Mouse (Mus musculus) ES-E14 (cell line): Measurements from ENCODE around the gene Inka1. TPM values are rescaled to one million over a fixed set of nuclear protein-coding genes. Genes with fewer than 3 reads are reported as not detected.

Source experiments
- DNase-seq: peaks from one replicate; pipeline ENCODE4 v3.0.0-alpha.2; 2013; ENCODE audit warnings: low read depth, low spot score
- H3K27ac ChIP-seq: 2 replicates; pipeline ENCODE4 v1.5.1; 2012; ENCODE audit warnings: low read depth, mild to moderate bottlenecking, low read length, moderate library complexity, mixed read lengths; ENCODE audit not compliant: poor library complexity, insufficient read depth, severe bottlenecking
- H3K36me3 ChIP-seq: 2 replicates; pipeline ENCODE4 v1.6.1; 2012; ENCODE audit warnings: mild to moderate bottlenecking, low read length, moderate library complexity, mixed read lengths; ENCODE audit not compliant: control insufficient read depth, poor library complexity, insufficient read depth, severe bottlenecking
- H3K4me1 ChIP-seq, 2 experiments: fragments of 150-350 bp in 1 of 2; sonication (generic) in 1 of 2; 2 replicates each; pipeline ENCODE4 v1.6.1; 2012; ENCODE audit warnings: low read length in 2 of 2, mild to moderate bottlenecking in 1 of 2, mixed read lengths in 1 of 2; ENCODE audit not compliant: control insufficient read depth in 2 of 2, insufficient read depth in 2 of 2, poor library complexity in 1 of 2
- H3K4me3 ChIP-seq, 2 experiments: fragments of 150-350 bp in 1 of 2; sonication (generic) in 1 of 2; 2 replicates each; pipeline ENCODE4 v1.5.1; 2012; ENCODE audit warnings: low read length in 2 of 2, low read depth in 1 of 2, mild to moderate bottlenecking in 1 of 2, mixed read lengths in 1 of 2; ENCODE audit not compliant: insufficient read depth in 1 of 2, poor library complexity in 1 of 2, severe bottlenecking in 1 of 2
- H3K9ac ChIP-seq: 2 replicates; pipeline ENCODE4 v1.6.1; 2012; ENCODE audit warnings: low read depth, mild to moderate bottlenecking, low read length, mixed read lengths; ENCODE audit not compliant: poor library complexity, insufficient read depth, severe bottlenecking
- H3K9me3 ChIP-seq: fragments of 150-350 bp; sonication (generic); 2 replicates; pipeline ENCODE4 v1.6.1; 2012; ENCODE audit warnings: low read depth, mild to moderate bottlenecking, low read length; ENCODE audit not compliant: control insufficient read depth, insufficient read depth
- CHD2 ChIP-seq: IDR thresholded peaks from 2 replicates; pipeline ENCODE4 v1.6.1; 2014; ENCODE audit warnings: mild to moderate bottlenecking, low read depth, low read length, inconsistent platforms
- HCFC1 ChIP-seq: IDR thresholded peaks from 2 replicates; pipeline ENCODE4 v1.6.1; 2012; ENCODE audit warnings: low read length, inconsistent platforms, borderline replicate concordance; ENCODE audit not compliant: insufficient read depth
- MAFK ChIP-seq: IDR thresholded peaks from 2 replicates; pipeline ENCODE4 v1.6.1; 2014; ENCODE audit warnings: mild to moderate bottlenecking, low read depth, low read length, inconsistent platforms; ENCODE audit not compliant: insufficient read depth
- ZC3H11A ChIP-seq: IDR thresholded peaks from 2 replicates; pipeline ENCODE4 v1.6.1; 2012; ENCODE audit warnings: low read depth, mild to moderate bottlenecking, inconsistent platforms, low read length, borderline replicate concordance
- ZNF384 ChIP-seq: IDR thresholded peaks from 2 replicates; pipeline ENCODE4 v1.6.1; 2012; ENCODE audit warnings: low read depth, low read length, inconsistent platforms
- in situ Hi-C, 2 experiments: fragments of 600-800 bp; cut with MboI; formaldehyde crosslinking; loops; one replicate each; pipeline ENCODE4 v1.15.1; 2025; ENCODE audit warnings: low sequenced_read_pairs in 2 of 2, inconsistent platforms in 1 of 2; ENCODE audit not compliant: unreplicated experiment in 2 of 2
- total RNA-seq: library from RNA; depleted of rRNA; stranded (reverse); fragments of 300-350 nt; gene quantifications from 2 replicates; pipeline ENCODE4 v1.2.3, GENCODE M21; 2012

Inka1 gene
- total RNA-seq, 1 experiment: 6.1 TPM

GRCm38 (mm10) chr9:107982681-107983346 lies 2.9 kb downstream of the Inka1 start, which contains the start of gene Gm20661:
TSS of gene Gm20661 (plus strand) at chr9:107983058.
- Histone ChIP-seq H3K4me3 (peak within 1 kb of the TSS; percentile 1 to 36; a peak in 1 of 4 replicates), H3K9me3 (no peaks in the 10 kb centered on the region), H3K4me1 (peaks cover 2 to 14% of the 10 kb centered on the region in 2 experiments; a peak in 2 of 4 replicates), H3K9ac (no peak within 1 kb of the TSS), H3K27ac (no peak within 1 kb of the TSS), H3K36me3 (no peaks in the 10 kb centered on the region)
- no peak for DNase-seq
- in situ Hi-C loops: no loop called here
- TF ChIP-seq ZNF384 (no peak), CHD2 (no peak), MAFK (no peak), HCFC1 (no peak), ZC3H11A (no peak)

GRCm38 (mm10) chr9:107981684-107982605 lies 3.7 kb downstream of the Inka1 start:
- in situ Hi-C loops: no loop called here
- Histone ChIP-seq H3K9me3 (no peaks in the 10 kb centered on the region), H3K4me3 (no peak overlapping the region), H3K4me1 (peaks cover 2 to 10% of the 10 kb centered on the region in 2 experiments; a peak in 1 of 4 replicates), H3K9ac (no peak overlapping the region), H3K27ac (no peak overlapping the region), H3K36me3 (no peaks in the 10 kb centered on the region)
- no peak for TF ChIP-seq ZNF384
- no peak for TF ChIP-seq HCFC1
- TF ChIP-seq CHD2: no peak
- TF ChIP-seq ZC3H11A: no peak
- TF ChIP-seq MAFK: no peak
- no peak for DNase-seq

GRCm38 (mm10) chr9:107978815-107979214 lies 6.9 kb downstream of the Inka1 start:
- in situ Hi-C loops: no loop called here
- DNase-seq: no peak
- Histone ChIP-seq H3K27ac (no peak overlapping the region), H3K9me3 (no peaks in the 10 kb centered on the region), H3K36me3 (no peaks in the 10 kb centered on the region), H3K9ac (no peak overlapping the region), H3K4me1 (peaks cover 0 to 7% of the 10 kb centered on the region in 2 experiments; a peak in 1 of 4 replicates), H3K4me3 (no peak overlapping the region)
- TF ChIP-seq CHD2: no peak
- TF ChIP-seq HCFC1: no peak
- TF ChIP-seq ZNF384: no peak
- no peak for TF ChIP-seq MAFK
- TF ChIP-seq ZC3H11A: no peak

- Histone ChIP-seq H3K4me3 (no peak within 1 kb of the TSS), H3K4me1 (peaks cover 0 to 8% of the 10 kb centered on the region in 2 experiments; a peak in 1 of 4 replicates), H3K9me3 (no peaks in the 10 kb centered on the region), H3K9ac (no peak within 1 kb of the TSS), H3K36me3 (peaks cover 13% of the 10 kb centered on the region), H3K27ac (no peak within 1 kb of the TSS)
- in situ Hi-C loops: no loop called here
- DNase-seq: no peak
- no peak for TF ChIP-seq CHD2
Observed at GRCm38 (mm10) chr9:107975399-107976386, 10.0 kb downstream of the Inka1 start, which contains the start of gene Uba7. TSS of gene Uba7 (plus strand) at chr9:107975505.
